Mouse (Mus musculus) brain, embryonic 14.5 days (tissue): ENCODE measurements around the gene Rbpms2. TPM values are rescaled to one million over a fixed set of nuclear protein-coding genes. Genes with fewer than 3 reads are reported as not detected.

ENCODE experiments used
- DNase-seq: peaks from one replicate; pipeline ENCODE4 v3.0.0-alpha.2; 2011; ENCODE audit warnings: low read depth
- CTCF ChIP-seq: fragments of 200-500 bp; IDR thresholded peaks from 2 replicates; pipeline ENCODE4 v1.5.1; 2012; ENCODE audit warnings: inconsistent platforms, mild to moderate bottlenecking, moderate library complexity, borderline replicate concordance; ENCODE audit not compliant: insufficient read depth, insufficient read length; ENCODE audit errors: extremely low read depth
- POLR2A ChIP-seq: fragments of 200-500 bp; IDR thresholded peaks from 2 replicates; pipeline ENCODE4 v1.6.1; 2012; ENCODE audit warnings: mild to moderate bottlenecking, inconsistent platforms, borderline replicate concordance; ENCODE audit not compliant: poor library complexity, insufficient read depth, insufficient read length, severe bottlenecking; ENCODE audit errors: extremely low read depth
- polyA plus RNA-seq: library from polyadenylated mRNA; depleted of rRNA; stranded (reverse); fragments of >200 nt; gene quantifications from 2 replicates; pipeline ENCODE4 v1.2.3, GENCODE M21; 2012

Rbpms2 gene
- polyA plus RNA-seq, 1 experiment, result 6.9 TPM

GRCm38 (mm10) chr9:65598765-65599249 is 30.6 kb upstream of the Rbpms2 start:
- no peak for TF ChIP-seq POLR2A
- peak; percentile 57; the same call in 1 of the 2 replicates for TF ChIP-seq CTCF
- DNase-seq, result peak; percentile 73

GRCm38 (mm10) chr9:65600951-65601350 is 28.5 kb upstream of the Rbpms2 start:
- DNase-seq, result no peak
- no peak for TF ChIP-seq CTCF
- no peak for TF ChIP-seq POLR2A

GRCm38 (mm10) chr9:65603401-65604102 is 25.9 kb upstream of the Rbpms2 start:
- DNase-seq, result peak; percentile 11
- TF ChIP-seq CTCF (peak; percentile 42; the same call in 1 of the 2 replicates), POLR2A (no peak)

- DNase-seq, result peak; percentile 97
Measured at GRCm38 (mm10) chr9:65605471-65606136, 23.8 kb upstream of the Rbpms2 start.

GRCm38 (mm10) chr9:65606321-65607109 is 22.9 kb upstream of the Rbpms2 start:
- TF ChIP-seq CTCF (no peak), POLR2A (no peak)
- DNase-seq, result no peak

More at GRCm38 (mm10) chr9:65605471-65606136, 23.8 kb upstream of the Rbpms2 start:
- TF ChIP-seq POLR2A (no peak), CTCF (peak; percentile 77)

- no peak for DNase-seq
- TF ChIP-seq CTCF (no peak), POLR2A (no peak)
Measured at GRCm38 (mm10) chr9:65607120-65607519, 22.3 kb upstream of the Rbpms2 start.

- DNase-seq, result no peak
- TF ChIP-seq POLR2A (no peak), CTCF (no peak)
Measured at GRCm38 (mm10) chr9:65611969-65612486, 17.4 kb upstream of the Rbpms2 start.

GRCm38 (mm10) chr9:65613098-65613497 is 16.4 kb upstream of the Rbpms2 start:
- no peak for TF ChIP-seq POLR2A
- no peak for TF ChIP-seq CTCF
- no peak for DNase-seq

- DNase-seq, result no peak
- TF ChIP-seq CTCF (no peak), POLR2A (no peak)
Measured at GRCm38 (mm10) chr9:65619311-65619710, 10.1 kb upstream of the Rbpms2 start.

- TF ChIP-seq CTCF (no peak), POLR2A (no peak)
- DNase-seq, result no peak
Measured at GRCm38 (mm10) chr9:65621196-65621595, 8.3 kb upstream of the Rbpms2 start.

GRCm38 (mm10) chr9:65621666-65622065 is 7.8 kb upstream of the Rbpms2 start:
- DNase-seq, result no peak
- TF ChIP-seq CTCF, result no peak
- no peak for TF ChIP-seq POLR2A

GRCm38 (mm10) chr9:65622826-65623225 is 6.6 kb upstream of the Rbpms2 start:
- DNase-seq, result no peak
- TF ChIP-seq POLR2A (no peak), CTCF (no peak)

- TF ChIP-seq CTCF (no peak), POLR2A (no peak)
- DNase-seq, result no peak
Measured at GRCm38 (mm10) chr9:65624266-65624665, 5.2 kb upstream of the Rbpms2 start.
